Mouse (Mus musculus): ENCODE data around the gene Gm21915.

DNA sequence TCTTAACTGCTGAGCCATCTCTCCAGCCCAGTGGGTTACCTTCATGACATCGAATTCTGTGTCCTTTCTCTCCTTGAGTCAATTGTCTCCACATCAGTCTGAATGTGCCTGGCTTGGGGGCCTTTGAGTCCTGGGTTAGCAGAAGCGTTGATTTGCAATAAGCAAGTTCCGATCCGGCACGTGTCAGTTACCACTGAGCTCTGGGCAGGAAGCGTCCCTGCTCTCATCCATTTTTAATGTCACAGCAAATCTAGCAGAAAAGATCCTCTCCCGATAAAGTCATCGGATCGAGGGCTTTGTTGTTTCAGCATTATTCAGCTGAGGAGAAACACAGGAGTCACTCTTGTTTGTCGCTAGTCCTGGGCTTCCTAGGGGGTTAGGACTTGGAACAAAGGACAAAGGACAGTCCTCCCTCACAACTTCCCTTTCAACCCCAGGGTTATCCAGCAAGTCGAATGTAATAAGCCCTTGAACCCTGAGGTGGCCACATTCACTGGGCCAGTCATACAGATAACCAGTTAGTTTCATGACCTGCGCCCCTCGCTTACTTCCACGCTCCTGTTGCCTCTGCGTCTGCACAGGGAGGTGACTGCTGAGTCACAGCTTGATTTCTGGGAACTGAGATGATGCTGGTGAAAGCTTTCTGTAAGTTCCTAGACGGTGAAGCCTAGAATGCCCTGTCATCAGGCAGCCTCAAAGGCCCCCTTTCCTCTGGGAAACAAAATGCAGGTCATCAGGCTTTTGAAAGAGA, 27.8 kb upstream of the Gm21915 start:
- TF ChIP-seq CTCF (IDR thresholded peaks at IDR 0.05; ENCODE audit: extremely low read depth, insufficient read depth, low read length) (no peak), POLR2A (IDR thresholded peaks at IDR 0.05; ENCODE audit: extremely low read depth, insufficient read depth, low read length) (no peak)
